Mouse (Mus musculus) left cerebral cortex, postnatal 14 days (tissue): ENCODE data around the gene Pllp. TPM values are rescaled to one million over a fixed set of nuclear protein-coding genes. Genes with fewer than 3 reads are reported as not detected.

Experiments
- DNase-seq, 2 experiments: peaks; one replicate each; pipeline ENCODE4 v3.0.0; 2021 to 2022; ENCODE audit warnings: low spot score in 2 of 2, mixed read lengths in 1 of 2
- intact Hi-C: fragments of 180-260 bp; cut with DNase I; formaldehyde crosslinking; loops from one replicate; pipeline ENCODE4 v1.15.1; 2025
- total RNA-seq, 2 experiments: library from RNA; stranded (reverse); gene quantifications; 2 replicates each; pipeline ENCODE4 v1.2.3; 2021

Pllp gene
- total RNA-seq, 2 experiments from 2014 or later: 32.1 to 44.9 TPM

GRCm38 (mm10) chr8:94705581-94706245 lies 9.6 kb upstream of the Pllp start:
- intact Hi-C loops: loop anchor here (2.0 to 10.0 kb wide), 3 partner anchors 67 to 371 kb away; partner anchors contain the start of gene Cx3cl1
- DNase-seq: no peak

GRCm38 (mm10) chr8:94704669-94704984 lies 8.5 kb upstream of the Pllp start:
- intact Hi-C loops: loop anchor here (1.0 to 10.0 kb wide), 5 partner anchors 68 to 370 kb away; partner anchors contain the start of gene Cx3cl1
- DNase-seq: no peak

GRCm38 (mm10) chr8:94703972-94704668 lies 8.0 kb upstream of the Pllp start:
- intact Hi-C loops: loop anchor here (1.0 to 10.0 kb wide), 6 partner anchors 69 to 369 kb away; partner anchors contain the start of genes Cx3cl1, Fam192a and Rspry1
- peak; percentile 98 to 100 for DNase-seq

GRCm38 (mm10) chr8:94702844-94703813 lies 7.1 kb upstream of the Pllp start:
- peak; percentile 81 to 85 for DNase-seq
- intact Hi-C loops: loop anchor here (2.0 to 10.0 kb wide), 4 partner anchors 102 to 368 kb away; partner anchors contain the start of genes Fam192a and Rspry1

GRCm38 (mm10) chr8:94702156-94702555 lies 6.1 kb upstream of the Pllp start:
- intact Hi-C loops: loop anchor here (2.0 to 10.0 kb wide), 4 partner anchors 101 to 367 kb away; partner anchors contain the start of genes Fam192a and Rspry1
- no peak for DNase-seq

- intact Hi-C loops: loop anchor here (5.0 to 10.0 kb wide), 3 partner anchors 204 to 366 kb away; no protein-coding TSS in a partner anchor
- DNase-seq: no peak
Measured at GRCm38 (mm10) chr8:94700421-94700935, 4.4 kb upstream of the Pllp start.

GRCm38 (mm10) chr8:94699366-94699765 lies 3.3 kb upstream of the Pllp start:
- intact Hi-C loops: loop anchor here (5.0 kb wide), 1 partner anchor 172 kb away; no protein-coding TSS in a partner anchor
- DNase-seq: peak; percentile 53 to 59

GRCm38 (mm10) chr8:94697956-94698355 lies 1.9 kb upstream of the Pllp start:
- intact Hi-C loops: loop anchor here (5.0 kb wide), 1 partner anchor 171 kb away; no protein-coding TSS in a partner anchor
- no peak for DNase-seq

GRCm38 (mm10) chr8:94696566-94696965 lies 488 bp upstream of the Pllp start:
- DNase-seq: no peak
- intact Hi-C loops: loop anchor here (5.0 kb wide), 1 partner anchor 169 kb away; no protein-coding TSS in a partner anchor

- no peak for DNase-seq
- intact Hi-C loops: loop anchor here (5.0 kb wide), 1 partner anchor 168 kb away; no protein-coding TSS in a partner anchor
Measured at GRCm38 (mm10) chr8:94695341-94695993, 611 bp downstream of the Pllp start.

GRCm38 (mm10) chr8:94694701-94695100 lies 1.4 kb downstream of the Pllp start:
- intact Hi-C loops: loop anchor here (5.0 kb wide), 1 partner anchor 167 kb away; no protein-coding TSS in a partner anchor
- DNase-seq: no peak

- no peak for DNase-seq
Measured at GRCm38 (mm10) chr8:94685953-94686352, 10.1 kb downstream of the Pllp start.

GRCm38 (mm10) chr8:94684287-94684686 lies 11.8 kb downstream of the Pllp start:
- intact Hi-C loops: no loop called here
- no peak for DNase-seq

More at GRCm38 (mm10) chr8:94685953-94686352, 10.1 kb downstream of the Pllp start:
- intact Hi-C loops: no loop called here

- DNase-seq: no peak
- intact Hi-C loops: no loop called here
Measured at GRCm38 (mm10) chr8:94682732-94683524, 13.2 kb downstream of the Pllp start.

- DNase-seq: no peak
- intact Hi-C loops: no loop called here
Measured at GRCm38 (mm10) chr8:94680414-94680813, 15.7 kb downstream of the Pllp start.

- peak; percentile 50 to 54 for DNase-seq
- intact Hi-C loops: no loop called here
Measured at GRCm38 (mm10) chr8:94678582-94678981, 17.5 kb downstream of the Pllp start.

GRCm38 (mm10) chr8:94675923-94676322 lies 20.2 kb downstream of the Pllp start:
- no peak for DNase-seq
- intact Hi-C loops: no loop called here

- intact Hi-C loops: no loop called here
- DNase-seq: no peak
Measured at GRCm38 (mm10) chr8:94674384-94674783, 21.7 kb downstream of the Pllp start.
